Mouse (Mus musculus): ENCODE data around the gene Ptgfr. TPM values are rescaled to one million over a fixed set of nuclear protein-coding genes. Genes with fewer than 3 reads are reported as not detected.

The Ptgfr gene
- polyA plus RNA-seq, 1 experiment: 0.02 TPM

DNA sequence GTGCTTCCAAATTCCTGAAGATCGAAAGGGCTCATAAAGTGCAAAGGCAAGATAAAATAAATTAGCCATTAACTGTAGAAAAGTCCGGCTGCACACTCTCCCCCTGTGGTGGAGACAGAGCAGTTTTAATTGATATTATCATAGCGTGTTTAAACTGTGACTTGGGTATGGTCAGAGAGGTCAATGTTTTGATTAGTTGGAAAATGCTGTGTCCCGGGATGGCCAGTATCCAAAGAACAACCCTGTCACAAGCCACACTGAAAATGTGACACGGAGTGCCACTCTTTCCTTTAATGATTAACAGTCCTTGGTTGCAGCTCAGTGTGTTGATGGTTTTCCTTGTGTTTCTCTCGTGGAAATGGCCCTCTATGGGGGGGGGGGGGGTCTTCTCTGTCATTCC, 942 bp upstream of the Ptgfr start:
- H3K36me3 ChIP-seq (ENCODE audit: control insufficient read depth, insufficient read depth): no peaks in the 10 kb centered on the region
- no peak overlapping the region for H3K4me2 ChIP-seq (ENCODE audit: low read depth)
- no peaks in the 10 kb centered on the region for H3K27me3 ChIP-seq (ENCODE audit: control insufficient read depth, insufficient read depth, insufficient read length)
- TF ChIP-seq MYOD1 (IDR thresholded peaks at IDR 0.05; ENCODE audit: control insufficient read depth in 1 of 3, insufficient read length in 2 of 3, low read depth in 2 of 3): no peak
- H3K79me2 ChIP-seq (ENCODE audit: control insufficient read depth, insufficient read depth): no peaks in the 10 kb centered on the region
- H3K4me3 ChIP-seq: no peak overlapping the region
- H3ac ChIP-seq (ENCODE audit: control insufficient read depth, insufficient read length): no peak overlapping the region

GRCm38 (mm10) chr3:151837749-151838148, 319 bp upstream of the Ptgfr start:
- Histone ChIP-seq H3K27me3 (ENCODE audit: control insufficient read depth, insufficient read depth, insufficient read length) (no peaks in the 10 kb centered on the region), H3K36me3 (ENCODE audit: control insufficient read depth, insufficient read depth) (no peaks in the 10 kb centered on the region), H3K4me3 (peak overlapping the region; percentile 16), H3K4me2 (ENCODE audit: low read depth) (peak overlapping the region; percentile 72), H3ac (ENCODE audit: control insufficient read depth, insufficient read length) (peak overlapping the region; percentile 16), H3K79me2 (ENCODE audit: control insufficient read depth, insufficient read depth) (no peaks in the 10 kb centered on the region)
- TF ChIP-seq E2F4 (IDR thresholded peaks at IDR 0.05; ENCODE audit: insufficient read depth): no peak
- no peak for TF ChIP-seq TCF3 (IDR thresholded peaks at IDR 0.05; ENCODE audit: insufficient read length, low read depth)
- TF ChIP-seq POLR2AphosphoS2 (IDR thresholded peaks at IDR 0.05; ENCODE audit: insufficient read length, low read depth): no peak
- no peak for TF ChIP-seq MYOD1 (IDR thresholded peaks at IDR 0.05; ENCODE audit: control insufficient read depth in 1 of 3, insufficient read length in 2 of 3, low read depth in 2 of 3)
- no peak for TF ChIP-seq SRF (IDR thresholded peaks at IDR 0.05; ENCODE audit: control insufficient read depth, insufficient read length, low read depth)
- no peak for TF ChIP-seq REST (IDR thresholded peaks at IDR 0.05; ENCODE audit: insufficient read depth, insufficient read length)

GRCm38 (mm10) chr3:151836451-151836850, 979 bp downstream of the Ptgfr start:
- no peaks in the 10 kb centered on the region for H3K79me2 ChIP-seq (ENCODE audit: control insufficient read depth, insufficient read depth)
- no peaks in the 10 kb centered on the region for H3K27me3 ChIP-seq (ENCODE audit: control insufficient read depth, insufficient read depth, insufficient read length)
- H3K4me3 ChIP-seq: peak overlapping the region; percentile 16
- peak overlapping the region; percentile 72 for H3K4me2 ChIP-seq (ENCODE audit: low read depth)
- TF ChIP-seq MYOD1 (IDR thresholded peaks at IDR 0.05; ENCODE audit: control insufficient read depth in 1 of 3, insufficient read length in 2 of 3, low read depth in 2 of 3) (no peak), TCF3 (IDR thresholded peaks at IDR 0.05; ENCODE audit: insufficient read length, low read depth) (no peak), POLR2AphosphoS2 (IDR thresholded peaks at IDR 0.05; ENCODE audit: insufficient read length, low read depth) (no peak), E2F4 (IDR thresholded peaks at IDR 0.05; ENCODE audit: insufficient read depth) (no peak), POLR2A (IDR thresholded peaks at IDR 0.05; ENCODE audit: insufficient read length, low read depth) (no peak), CEBPB (IDR thresholded peaks at IDR 0.05; ENCODE audit: insufficient read depth, poor library complexity, severe bottlenecking) (no peak), MYOG (IDR thresholded peaks at IDR 0.05; ENCODE audit: control insufficient read depth in 1 of 3, insufficient read depth in 1 of 3, insufficient read length in 2 of 3, low read depth in 2 of 3) (no peak), USF1 (IDR thresholded peaks at IDR 0.05; ENCODE audit: low read depth) (no peak), MAX (IDR thresholded peaks at IDR 0.05; ENCODE audit: low read depth) (no peak), TCF12 (IDR thresholded peaks at IDR 0.05; ENCODE audit: insufficient read depth, poor library complexity, severe bottlenecking) (no peak), SRF (IDR thresholded peaks at IDR 0.05; ENCODE audit: control insufficient read depth, insufficient read length, low read depth) (no peak), REST (IDR thresholded peaks at IDR 0.05; ENCODE audit: insufficient read depth, insufficient read length) (no peak)
- peak overlapping the region; percentile 16 for H3ac ChIP-seq (ENCODE audit: control insufficient read depth, insufficient read length)
- H3K36me3 ChIP-seq (ENCODE audit: control insufficient read depth, insufficient read depth): no peaks in the 10 kb centered on the region

GRCm38 (mm10) chr3:151835831-151836230, 1.6 kb downstream of the Ptgfr start:
- H3K4me3 ChIP-seq: no peak overlapping the region
- no peak overlapping the region for H3K4me2 ChIP-seq (ENCODE audit: low read depth)
- H3K27me3 ChIP-seq (ENCODE audit: control insufficient read depth, insufficient read depth, insufficient read length): no peaks in the 10 kb centered on the region
- TF ChIP-seq E2F4 (IDR thresholded peaks at IDR 0.05; ENCODE audit: insufficient read depth) (no peak), REST (IDR thresholded peaks at IDR 0.05; ENCODE audit: insufficient read depth, insufficient read length) (no peak), MYOD1 (IDR thresholded peaks at IDR 0.05; ENCODE audit: control insufficient read depth in 1 of 3, insufficient read length in 2 of 3, low read depth in 2 of 3) (no peak), SRF (IDR thresholded peaks at IDR 0.05; ENCODE audit: control insufficient read depth, insufficient read length, low read depth) (no peak), POLR2AphosphoS2 (IDR thresholded peaks at IDR 0.05; ENCODE audit: insufficient read length, low read depth) (no peak), MYOG (IDR thresholded peaks at IDR 0.05; ENCODE audit: control insufficient read depth in 1 of 3, insufficient read depth in 1 of 3, insufficient read length in 2 of 3, low read depth in 2 of 3) (no peak), CEBPB (IDR thresholded peaks at IDR 0.05; ENCODE audit: insufficient read depth, poor library complexity, severe bottlenecking) (no peak), MAX (IDR thresholded peaks at IDR 0.05; ENCODE audit: low read depth) (no peak), POLR2A (IDR thresholded peaks at IDR 0.05; ENCODE audit: insufficient read length, low read depth) (no peak), TCF12 (IDR thresholded peaks at IDR 0.05; ENCODE audit: insufficient read depth, poor library complexity, severe bottlenecking) (no peak), USF1 (IDR thresholded peaks at IDR 0.05; ENCODE audit: low read depth) (no peak), TCF3 (IDR thresholded peaks at IDR 0.05; ENCODE audit: insufficient read length, low read depth) (no peak)
- no peak overlapping the region for H3ac ChIP-seq (ENCODE audit: control insufficient read depth, insufficient read length)
- no peaks in the 10 kb centered on the region for H3K79me2 ChIP-seq (ENCODE audit: control insufficient read depth, insufficient read depth)
- no peaks in the 10 kb centered on the region for H3K36me3 ChIP-seq (ENCODE audit: control insufficient read depth, insufficient read depth)

- Histone ChIP-seq H3ac (ENCODE audit: control insufficient read depth, insufficient read length) (no peak overlapping the region), H3K79me2 (ENCODE audit: control insufficient read depth, insufficient read depth) (no peaks in the 10 kb centered on the region), H3K4me3 (no peak overlapping the region), H3K27me3 (ENCODE audit: control insufficient read depth, insufficient read depth, insufficient read length) (no peaks in the 10 kb centered on the region), H3K4me2 (ENCODE audit: low read depth) (no peak overlapping the region), H3K36me3 (ENCODE audit: control insufficient read depth, insufficient read depth) (no peaks in the 10 kb centered on the region)
- TF ChIP-seq TCF3 (IDR thresholded peaks at IDR 0.05; ENCODE audit: insufficient read length, low read depth) (no peak), USF1 (IDR thresholded peaks at IDR 0.05; ENCODE audit: low read depth) (no peak), POLR2A (IDR thresholded peaks at IDR 0.05; ENCODE audit: insufficient read length, low read depth) (no peak), TCF12 (IDR thresholded peaks at IDR 0.05; ENCODE audit: insufficient read depth, poor library complexity, severe bottlenecking) (no peak)
These were observed 9.3 kb downstream of the Ptgfr start for GRCm38 (mm10) chr3:151827950-151828610.
